Mouse (Mus musculus): ENCODE measurements around the gene Frat1. TPM values are rescaled to one million over a fixed set of nuclear protein-coding genes. Genes with fewer than 3 reads are reported as not detected.
A peak's percentile ranks its signal among the peaks of the same experiment; 100 is the strongest.

Gene Frat1
- polyA plus RNA-seq (2014; fragmentation: Nextera tagmentation; extraction: Ambion mirVana): 3.9 and 5.2 TPM in 2 replicates

DNA sequence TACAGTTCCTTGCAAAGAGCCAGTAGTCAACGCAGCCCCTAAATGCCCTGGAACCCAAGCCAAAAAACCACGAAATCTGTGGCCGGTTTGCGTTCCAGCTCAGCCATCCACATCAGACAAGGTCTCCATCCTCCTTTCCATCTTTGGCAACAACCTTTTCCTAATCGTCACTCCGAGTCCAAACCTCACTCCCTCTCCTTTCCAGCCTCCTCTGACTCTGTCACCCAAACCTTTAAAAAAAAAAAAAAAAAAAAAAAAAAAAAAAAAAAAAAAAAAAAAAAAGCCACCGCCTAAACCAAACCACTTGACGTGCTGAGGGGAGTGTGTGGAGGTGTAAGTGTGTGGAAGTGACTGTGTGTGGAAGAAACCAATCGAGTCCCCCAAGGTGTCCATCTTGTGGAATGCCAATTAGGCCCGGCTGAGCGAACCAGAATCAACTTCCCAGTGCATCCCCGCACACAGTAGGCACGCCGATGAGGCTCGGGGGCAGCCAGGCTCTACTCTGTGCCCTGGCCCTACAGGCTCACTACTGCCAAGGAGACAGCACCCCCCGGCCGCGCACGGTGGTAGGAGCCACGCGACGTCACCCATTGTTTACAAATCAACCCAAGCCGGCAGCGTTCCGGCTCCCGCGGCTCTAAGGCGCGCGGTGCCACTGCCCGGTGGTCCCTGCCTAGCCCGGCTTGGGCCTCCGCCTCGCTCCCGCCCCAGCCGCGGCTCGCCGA lies at the start of gene Frat1:
Frat1 (plus strand) TSS at position 590 of the 725 bp plus-strand sequence.
- no peaks in the 10 kb centered on the region for H3K36me3 ChIP-seq (ENCODE audit: control insufficient read depth, insufficient read depth, low read length)
- H3K9me3 ChIP-seq (ENCODE audit: control insufficient read depth, low read length): no peaks in the 10 kb centered on the region
- WGBS: under 1% methylated on average over 36 of the region's 39 CpGs
- peak within 1 kb of the TSS; percentile 99 for H3K4me2 ChIP-seq (ENCODE audit: low read depth, severe bottlenecking)
- peak; percentile 90 for ATAC-seq (ENCODE audit: insufficient number of reproducible peaks, low FRiP score, low TSS enrichment, low read depth)
- peaks cover 19% of the 10 kb centered on the region for H3K27me3 ChIP-seq (ENCODE audit: control insufficient read depth, insufficient read depth, low read length)
- H3K27ac ChIP-seq (replicated peaks; ENCODE audit: low read depth, low read length): peak within 1 kb of the TSS; percentile 80; the same call in 1 of the 2 replicates
- peak; percentile 95 for DNase-seq (ENCODE audit: low spot score)
- peak within 1 kb of the TSS; percentile 79 for H3K9ac ChIP-seq (ENCODE audit: low read length)
- peak within 1 kb of the TSS; percentile 69 for H3K4me3 ChIP-seq (ENCODE audit: low read depth, low read length)
- peaks cover 11% of the 10 kb centered on the region for H3K4me1 ChIP-seq (ENCODE audit: control insufficient read depth, insufficient read depth, low read length)

DNA sequence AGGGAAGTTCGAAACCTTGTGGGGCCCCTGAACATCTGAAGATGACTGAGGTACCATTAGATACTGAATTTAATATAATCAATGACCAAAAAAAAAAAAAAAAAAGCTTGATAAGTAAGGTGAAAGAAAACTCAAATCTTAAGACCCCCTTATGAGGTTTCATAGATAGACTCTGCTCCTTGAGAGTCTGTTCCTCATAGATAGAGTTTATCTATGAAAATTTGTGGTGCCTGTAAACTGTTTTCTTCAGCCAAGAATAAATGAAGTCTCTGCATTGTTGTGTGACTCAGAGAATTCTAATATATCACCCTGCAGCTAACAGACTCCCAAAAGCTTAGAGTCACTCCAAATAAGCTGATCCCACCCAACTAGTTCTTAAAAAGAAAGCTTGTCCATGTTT lies 42.9 kb upstream of the Frat1 start:
- Histone ChIP-seq H3K4me3 (ENCODE audit: low read depth, low read length) (no peak overlapping the region), H3K27me3 (ENCODE audit: control insufficient read depth, insufficient read depth, low read length) (no peaks in the 10 kb centered on the region), H3K36me3 (ENCODE audit: control insufficient read depth, insufficient read depth, low read length) (peaks cover 7% of the 10 kb centered on the region; the same call in 1 of the 2 replicates), H3K9ac (ENCODE audit: low read length) (no peak overlapping the region), H3K9me3 (ENCODE audit: control insufficient read depth, low read length) (no peaks in the 10 kb centered on the region; the same call in 1 of the 2 replicates), H3K27ac (replicated peaks; ENCODE audit: low read depth, low read length) (no peak overlapping the region), H3K4me2 (ENCODE audit: low read depth, severe bottlenecking) (no peak overlapping the region), H3K4me1 (ENCODE audit: control insufficient read depth, insufficient read depth, low read length) (no peaks in the 10 kb centered on the region)
- no peak for ATAC-seq (ENCODE audit: insufficient number of reproducible peaks, low FRiP score, low TSS enrichment, low read depth)
- no peak for DNase-seq (ENCODE audit: low spot score)
- WGBS: 94% methylated on average over 1 of the region's 1 CpGs

DNA sequence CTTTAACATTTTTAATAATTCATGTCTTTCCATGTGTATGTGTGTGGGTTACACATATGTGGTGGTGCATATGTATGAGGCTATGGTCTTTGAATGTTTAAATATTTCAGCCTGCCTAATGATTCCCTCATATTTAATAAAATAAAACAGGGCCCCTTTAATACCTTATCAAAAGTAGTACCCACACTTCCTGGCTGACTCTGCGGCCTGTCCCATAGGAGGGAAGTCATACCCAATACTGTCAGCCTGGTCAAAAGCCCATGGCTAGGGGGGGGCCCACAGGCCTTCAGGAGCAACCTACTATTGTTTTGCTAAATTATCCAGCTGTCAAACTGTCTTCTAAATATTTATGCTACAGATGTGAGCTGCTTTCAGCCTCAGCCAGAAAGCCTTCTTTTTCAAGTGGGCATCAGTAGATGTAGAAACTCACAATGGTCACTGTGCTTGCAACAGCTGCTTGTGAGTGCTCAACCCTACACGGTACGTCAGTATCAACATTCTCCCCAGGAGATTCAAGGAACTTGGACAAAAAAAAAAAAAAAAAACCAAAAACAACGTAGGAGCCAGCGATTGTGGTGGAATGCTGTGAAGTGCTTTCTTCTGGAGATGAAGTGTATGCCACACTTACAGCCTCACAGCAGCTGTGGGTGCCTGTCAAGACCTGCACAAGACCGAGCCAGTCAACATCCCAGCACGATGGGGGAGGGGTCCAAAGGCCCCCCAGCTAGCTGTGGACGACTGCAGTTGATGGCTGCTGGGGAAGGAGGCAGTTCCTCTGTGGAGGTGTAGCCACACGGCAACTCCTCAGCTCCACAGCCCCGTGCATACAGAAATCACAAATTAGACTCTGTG lies 40.4 kb upstream of the Frat1 start:
- 72% methylated on average over 10 of the region's 10 CpGs for WGBS
- no peaks in the 10 kb centered on the region for H3K27me3 ChIP-seq (ENCODE audit: control insufficient read depth, insufficient read depth, low read length)
- no peak; the same call in 1 of the 2 replicates for ATAC-seq (ENCODE audit: insufficient number of reproducible peaks, low FRiP score, low TSS enrichment, low read depth)
- H3K9me3 ChIP-seq (ENCODE audit: control insufficient read depth, low read length): no peaks in the 10 kb centered on the region; the same call in 1 of the 2 replicates
- H3K4me3 ChIP-seq (ENCODE audit: low read depth, low read length): no peak overlapping the region
- peak; percentile 35 for DNase-seq (ENCODE audit: low spot score)
- H3K4me2 ChIP-seq (ENCODE audit: low read depth, severe bottlenecking): no peak overlapping the region
- H3K9ac ChIP-seq (ENCODE audit: low read length): no peak overlapping the region
- H3K36me3 ChIP-seq (ENCODE audit: control insufficient read depth, insufficient read depth, low read length): peaks cover 7% of the 10 kb centered on the region; the same call in 1 of the 2 replicates
- H3K27ac ChIP-seq (replicated peaks; ENCODE audit: low read depth, low read length): no peak overlapping the region
- H3K4me1 ChIP-seq (ENCODE audit: control insufficient read depth, insufficient read depth, low read length): no peaks in the 10 kb centered on the region

DNA sequence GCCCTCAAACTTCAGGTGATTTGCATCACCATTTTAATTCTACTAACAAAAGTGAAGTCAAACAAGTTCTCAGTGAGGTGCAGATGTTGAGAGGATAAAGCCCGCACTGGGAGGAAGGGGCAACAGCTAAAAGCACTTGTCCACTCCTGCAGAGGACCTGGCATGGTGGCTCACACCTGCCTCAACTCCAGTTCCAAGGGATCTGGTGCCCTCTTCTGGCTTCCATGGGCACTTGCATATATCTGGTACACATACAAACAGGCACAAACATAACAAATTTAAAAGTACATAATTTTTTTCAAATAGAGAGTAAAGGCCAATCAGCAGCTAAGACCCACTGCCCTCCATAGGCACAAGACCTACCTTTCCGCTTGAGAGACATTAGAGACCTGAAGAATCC lies 38.4 kb upstream of the Frat1 start:
- no peak overlapping the region for H3K4me2 ChIP-seq (ENCODE audit: low read depth, severe bottlenecking)
- H3K9ac ChIP-seq (ENCODE audit: low read length): no peak overlapping the region
- no peaks in the 10 kb centered on the region; the same call in 1 of the 2 replicates for H3K9me3 ChIP-seq (ENCODE audit: control insufficient read depth, low read length)
- DNase-seq (ENCODE audit: low spot score) (no peak), ATAC-seq (ENCODE audit: insufficient number of reproducible peaks, low FRiP score, low TSS enrichment, low read depth) (no peak)
- no peaks in the 10 kb centered on the region for H3K4me1 ChIP-seq (ENCODE audit: control insufficient read depth, insufficient read depth, low read length)
- no peak overlapping the region for H3K27ac ChIP-seq (replicated peaks; ENCODE audit: low read depth, low read length)
- no peak overlapping the region for H3K4me3 ChIP-seq (ENCODE audit: low read depth, low read length)
- peaks cover 5% of the 10 kb centered on the region; the same call in 1 of the 2 replicates for H3K36me3 ChIP-seq (ENCODE audit: control insufficient read depth, insufficient read depth, low read length)
- WGBS: 98% methylated on average over 2 of the region's 2 CpGs
- no peaks in the 10 kb centered on the region for H3K27me3 ChIP-seq (ENCODE audit: control insufficient read depth, insufficient read depth, low read length)

DNA sequence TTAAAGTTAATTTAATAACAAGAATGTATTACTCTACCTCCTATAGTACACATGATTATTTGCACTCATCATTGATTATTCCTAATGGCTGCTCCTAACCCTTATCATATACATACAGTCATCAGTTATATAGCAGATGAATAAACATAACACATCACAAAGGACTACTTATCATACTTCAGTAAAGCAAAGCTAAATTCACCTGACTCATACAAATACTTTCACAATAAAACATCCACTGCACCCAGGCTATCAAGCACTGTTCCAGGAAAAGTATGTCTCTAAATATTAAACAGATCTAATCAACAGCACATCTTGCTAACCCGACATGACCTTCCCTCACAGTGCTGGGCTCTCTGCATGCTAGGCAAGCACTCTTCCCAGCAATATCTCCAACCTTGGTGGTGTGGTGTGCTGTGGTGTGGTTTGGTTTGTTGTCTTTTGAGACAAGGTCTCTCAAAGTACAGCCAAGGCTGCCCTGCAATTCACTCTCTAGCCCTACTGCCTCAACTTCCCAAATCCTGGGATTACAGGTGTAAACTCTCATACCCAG lies 36.8 kb upstream of the Frat1 start:
- DNase-seq (ENCODE audit: low spot score): no peak
- no peaks in the 10 kb centered on the region for H3K27me3 ChIP-seq (ENCODE audit: control insufficient read depth, insufficient read depth, low read length)
- no peak overlapping the region for H3K4me3 ChIP-seq (ENCODE audit: low read depth, low read length)
- H3K4me1 ChIP-seq (ENCODE audit: control insufficient read depth, insufficient read depth, low read length): no peaks in the 10 kb centered on the region
- peaks cover 3% of the 10 kb centered on the region; the same call in 1 of the 2 replicates for H3K36me3 ChIP-seq (ENCODE audit: control insufficient read depth, insufficient read depth, low read length)
- no peak overlapping the region for H3K9ac ChIP-seq (ENCODE audit: low read length)
- no peak for ATAC-seq (ENCODE audit: insufficient number of reproducible peaks, low FRiP score, low TSS enrichment, low read depth)
- H3K9me3 ChIP-seq (ENCODE audit: control insufficient read depth, low read length): no peaks in the 10 kb centered on the region; the same call in 1 of the 2 replicates
- H3K4me2 ChIP-seq (ENCODE audit: low read depth, severe bottlenecking): no peak overlapping the region
- no peak overlapping the region for H3K27ac ChIP-seq (replicated peaks; ENCODE audit: low read depth, low read length)
- 78% methylated on average over 1 of the region's 1 CpGs for whole genome bisulfite sequencing

DNA sequence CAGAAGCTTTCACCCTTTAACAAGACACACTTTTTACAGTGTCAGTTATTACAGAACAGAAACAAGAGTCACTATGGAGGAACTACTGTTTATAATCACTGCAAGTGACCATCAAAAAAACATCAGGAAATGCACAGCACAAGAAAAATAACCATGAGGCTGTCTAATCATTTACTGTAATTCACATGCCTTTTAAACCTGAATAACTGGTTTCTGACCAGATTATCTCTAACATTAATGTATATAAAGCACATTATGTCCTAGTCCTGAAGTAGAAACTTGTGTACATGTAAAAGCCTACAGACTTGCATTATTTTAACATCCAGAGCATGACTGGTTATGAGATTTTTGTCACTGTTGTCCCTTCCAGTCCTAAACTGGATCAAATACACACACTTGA lies 35.8 kb upstream of the Frat1 start:
- Histone ChIP-seq H3K4me2 (ENCODE audit: low read depth, severe bottlenecking) (no peak overlapping the region), H3K36me3 (ENCODE audit: control insufficient read depth, insufficient read depth, low read length) (peaks cover 3% of the 10 kb centered on the region; the same call in 1 of the 2 replicates), H3K4me3 (ENCODE audit: low read depth, low read length) (no peak overlapping the region), H3K27me3 (ENCODE audit: control insufficient read depth, insufficient read depth, low read length) (no peaks in the 10 kb centered on the region), H3K9me3 (ENCODE audit: control insufficient read depth, low read length) (no peaks in the 10 kb centered on the region; the same call in 1 of the 2 replicates), H3K4me1 (ENCODE audit: control insufficient read depth, insufficient read depth, low read length) (no peaks in the 10 kb centered on the region), H3K9ac (ENCODE audit: low read length) (no peak overlapping the region), H3K27ac (replicated peaks; ENCODE audit: low read depth, low read length) (no peak overlapping the region)
- ATAC-seq (ENCODE audit: insufficient number of reproducible peaks, low FRiP score, low TSS enrichment, low read depth) (no peak), DNase-seq (ENCODE audit: low spot score) (no peak)

DNA sequence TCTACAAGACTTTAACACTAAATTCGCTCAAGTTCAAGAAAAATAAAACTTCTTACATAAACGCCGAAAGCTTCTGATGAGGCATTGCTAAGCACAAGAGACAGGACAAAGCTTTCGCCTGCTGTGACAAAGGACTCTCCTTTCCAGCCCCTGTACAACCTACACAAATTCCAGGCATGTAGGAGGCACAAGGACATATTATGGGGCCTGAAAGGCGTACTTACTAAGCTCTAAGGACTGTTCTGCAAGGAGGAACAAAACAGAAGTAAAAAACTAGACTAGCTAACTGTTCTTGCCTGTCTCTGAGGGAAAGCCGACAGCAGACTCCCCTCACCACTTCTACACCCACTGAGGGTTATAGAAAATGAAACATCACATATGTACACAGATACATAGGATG lies 34.9 kb upstream of the Frat1 start:
- no peak for ATAC-seq (ENCODE audit: insufficient number of reproducible peaks, low FRiP score, low TSS enrichment, low read depth)

DNA sequence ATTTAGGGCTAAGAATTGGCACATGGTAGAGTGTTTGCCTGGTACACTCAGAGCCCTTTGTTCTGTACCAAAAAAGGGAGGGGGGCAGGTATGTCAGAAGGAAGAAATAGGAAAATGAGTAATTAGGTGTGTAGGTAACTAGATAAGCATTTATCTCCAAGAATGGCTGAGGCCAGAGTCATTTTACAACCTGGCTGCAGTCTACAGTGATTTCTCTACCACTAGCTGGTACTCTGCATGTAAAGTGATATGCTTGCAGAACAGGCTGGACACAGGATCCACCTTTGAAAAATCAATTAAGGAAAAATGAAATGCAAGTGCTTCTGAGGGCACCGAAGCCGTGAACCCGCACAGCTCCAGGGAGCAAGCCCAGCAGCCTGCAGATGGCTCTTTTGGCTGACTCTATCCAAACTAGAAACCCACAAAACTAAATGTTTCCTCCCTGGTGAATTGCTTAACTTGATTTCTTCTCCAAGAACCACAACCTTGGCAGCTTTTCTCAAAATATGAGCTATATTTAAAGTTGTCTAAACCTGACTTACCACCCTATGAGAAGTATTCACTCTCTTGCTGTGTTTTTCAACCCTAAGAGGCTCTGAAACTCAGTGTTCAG lies 33.5 kb upstream of the Frat1 start:
- Histone ChIP-seq H3K9me3 (ENCODE audit: control insufficient read depth, low read length) (no peaks in the 10 kb centered on the region), H3K27ac (replicated peaks; ENCODE audit: low read depth, low read length) (no peak overlapping the region), H3K36me3 (ENCODE audit: control insufficient read depth, insufficient read depth, low read length) (no peaks in the 10 kb centered on the region; the same call in 1 of the 2 replicates), H3K27me3 (ENCODE audit: control insufficient read depth, insufficient read depth, low read length) (no peaks in the 10 kb centered on the region), H3K4me3 (ENCODE audit: low read depth, low read length) (no peak overlapping the region), H3K4me2 (ENCODE audit: low read depth, severe bottlenecking) (no peak overlapping the region), H3K9ac (ENCODE audit: low read length) (no peak overlapping the region), H3K4me1 (ENCODE audit: control insufficient read depth, insufficient read depth, low read length) (peaks cover 8% of the 10 kb centered on the region)
- WGBS: 87% methylated on average over 3 of the region's 3 CpGs
- no peak for ATAC-seq (ENCODE audit: insufficient number of reproducible peaks, low FRiP score, low TSS enrichment, low read depth)
- DNase-seq (ENCODE audit: low spot score): no peak

More for the DNA sequence above, 34.9 kb upstream of the Frat1 start:
- no peaks in the 10 kb centered on the region; the same call in 1 of the 2 replicates for H3K36me3 ChIP-seq (ENCODE audit: control insufficient read depth, insufficient read depth, low read length)
- H3K27ac ChIP-seq (replicated peaks; ENCODE audit: low read depth, low read length): no peak overlapping the region
- 88% methylated on average over 6 of the region's 6 CpGs for WGBS
- no peaks in the 10 kb centered on the region for H3K4me1 ChIP-seq (ENCODE audit: control insufficient read depth, insufficient read depth, low read length)
- no peak for DNase-seq (ENCODE audit: low spot score)
- no peak overlapping the region for H3K4me3 ChIP-seq (ENCODE audit: low read depth, low read length)
- H3K9ac ChIP-seq (ENCODE audit: low read length): no peak overlapping the region
- H3K4me2 ChIP-seq (ENCODE audit: low read depth, severe bottlenecking): no peak overlapping the region
- no peaks in the 10 kb centered on the region for H3K27me3 ChIP-seq (ENCODE audit: control insufficient read depth, insufficient read depth, low read length)
- no peaks in the 10 kb centered on the region for H3K9me3 ChIP-seq (ENCODE audit: control insufficient read depth, low read length)

Data from limb, embryonic 11.5 days (tissue).